Mouse (Mus musculus) kidney, postnatal 14 days (tissue): Measurements from ENCODE around the gene Pi16.
"Not testable (repeated sequence)": the region's sequence is repeated elsewhere in the genome, so short reads cannot be mapped to it uniquely, and the experiment has no call there.

ENCODE experiments used
- DNase-seq: peaks from one replicate; pipeline ENCODE4 v3.0.0; 2022; ENCODE audit warnings: mixed read lengths

The Pi16 gene

GRCm38 (mm10) chr17:29330671-29331410 lies 13.4 kb downstream of the Pi16 start:
- peak; percentile 57 for DNase-seq

- DNase-seq: no peak
These were observed 14.8 kb downstream of the Pi16 start for GRCm38 (mm10) chr17:29332186-29332685.

GRCm38 (mm10) chr17:29336266-29336990 lies 18.9 kb downstream of the Pi16 start:
- no peak for DNase-seq

- DNase-seq: no peak
These were observed 20.7 kb downstream of the Pi16 start for GRCm38 (mm10) chr17:29337979-29338823.

- peak; percentile 73 for DNase-seq
These were observed 21.8 kb downstream of the Pi16 start for GRCm38 (mm10) chr17:29339170-29339768.

- DNase-seq: no peak
These were observed 23.2 kb downstream of the Pi16 start for GRCm38 (mm10) chr17:29340406-29341261.

GRCm38 (mm10) chr17:29341591-29342003 lies 24.1 kb downstream of the Pi16 start:
- peak; percentile 67 for DNase-seq

- DNase-seq: peak; percentile 73
These were observed 24.8 kb downstream of the Pi16 start for GRCm38 (mm10) chr17:29342010-29342910.

- DNase-seq: no peak
These were observed 25.8 kb downstream of the Pi16 start for GRCm38 (mm10) chr17:29343241-29343640.

- DNase-seq: no peak
These were observed 27.8 kb downstream of the Pi16 start for GRCm38 (mm10) chr17:29345272-29345671.

GRCm38 (mm10) chr17:29346496-29347125 lies 29.1 kb downstream of the Pi16 start:
- peak; percentile 49 for DNase-seq

GRCm38 (mm10) chr17:29347126-29347644 lies 29.7 kb downstream of the Pi16 start:
- DNase-seq: no peak

GRCm38 (mm10) chr17:29347645-29348256 lies 30.3 kb downstream of the Pi16 start, which contains the start of gene Mtch1:
Gene Mtch1 (minus strand): TSS chr17:29347934.
- peak; percentile 100 for DNase-seq

- DNase-seq: no peak
These were observed 31.5 kb downstream of the Pi16 start for GRCm38 (mm10) chr17:29348996-29349395.

- not testable (repeated sequence) for DNase-seq
These were observed 33.6 kb downstream of the Pi16 start for GRCm38 (mm10) chr17:29351056-29351455.

GRCm38 (mm10) chr17:29355461-29355840 lies 38.0 kb downstream of the Pi16 start:
- peak; percentile 36 for DNase-seq

GRCm38 (mm10) chr17:29355841-29356478 lies 38.5 kb downstream of the Pi16 start:
- DNase-seq: peak; percentile 86

- DNase-seq: peak; percentile 91
These were observed 39.0 kb downstream of the Pi16 start for GRCm38 (mm10) chr17:29356479-29356856.

GRCm38 (mm10) chr17:29356882-29357281 lies 39.4 kb downstream of the Pi16 start:
- DNase-seq: no peak
